Mouse (Mus musculus): ENCODE data around the gene Zfp607b. TPM values are rescaled to one million over a fixed set of nuclear protein-coding genes. Genes with fewer than 3 reads are reported as not detected.

Gene Zfp607b
- polyA plus RNA-seq, 1 experiment from 2014 or later: 10.1 TPM

DNA sequence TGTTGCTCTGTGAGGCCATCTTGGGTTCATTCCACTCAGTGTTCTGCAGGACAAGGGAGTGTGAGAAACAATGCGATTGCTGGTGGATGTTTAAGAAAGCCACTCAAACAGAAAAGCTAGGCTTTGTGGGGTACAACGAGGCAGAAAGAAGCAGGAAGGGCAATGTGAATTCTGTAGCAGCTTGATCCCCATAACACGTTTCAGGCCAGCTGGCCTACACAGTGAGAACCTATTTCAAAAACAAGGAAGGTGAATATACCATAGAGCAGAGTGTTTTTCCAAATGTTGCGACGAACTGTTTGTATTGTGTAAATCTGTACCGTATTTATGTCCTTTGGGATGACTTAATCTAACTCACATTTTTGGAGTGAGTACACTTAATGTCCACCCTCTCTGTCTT, 43.4 kb downstream of the Zfp607b start:
- H3K4me3 ChIP-seq (replicated peaks): peak overlapping the region; percentile 66
- WGBS: 55% methylated on average over 6 of the region's 6 CpGs
- H3K4me2 ChIP-seq: peak overlapping the region; percentile 71
- H3K9me3 ChIP-seq (replicated peaks): no peaks in the 10 kb centered on the region
- H3K27ac ChIP-seq (replicated peaks): peak overlapping the region; percentile 94
- peak overlapping the region; percentile 91 for H3K9ac ChIP-seq (replicated peaks)
- no peaks in the 10 kb centered on the region for H3K27me3 ChIP-seq (replicated peaks)
- H3K4me1 ChIP-seq: peaks cover 41% of the 10 kb centered on the region
- H3K36me3 ChIP-seq: no peaks in the 10 kb centered on the region
- ATAC-seq (ENCODE audit: low FRiP score): no peak

DNA sequence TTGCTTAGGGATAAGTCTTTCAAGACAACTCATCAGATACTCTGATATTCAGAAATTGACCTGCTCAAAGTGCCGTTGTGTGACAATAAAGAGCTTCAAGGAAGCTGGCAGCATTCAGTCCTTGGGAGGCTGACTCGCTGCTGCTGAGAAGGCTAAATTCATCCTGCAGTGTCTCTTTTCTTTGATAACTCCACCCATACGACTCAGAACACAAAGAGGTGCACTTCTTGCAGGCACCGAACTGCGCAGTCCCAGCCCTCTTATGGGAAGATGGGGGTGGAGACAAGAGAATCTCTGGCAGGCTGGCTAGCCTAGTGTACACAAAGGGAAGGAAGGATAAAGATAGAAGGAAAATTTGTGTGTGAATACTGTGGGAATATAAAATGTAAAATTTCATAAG, 46.3 kb downstream of the Zfp607b start:
- ATAC-seq (ENCODE audit: low FRiP score): no peak
- Histone ChIP-seq H3K27me3 (replicated peaks) (no peaks in the 10 kb centered on the region), H3K4me1 (peaks cover 41% of the 10 kb centered on the region), H3K9me3 (replicated peaks) (no peaks in the 10 kb centered on the region), H3K4me3 (replicated peaks) (0 out of 2 replicates have a peak overlapping the region, but pooled peaks have one; percentile 2), H3K36me3 (peaks cover 21% of the 10 kb centered on the region), H3K9ac (replicated peaks) (no peak overlapping the region; the same call in 1 of the 2 replicates), H3K4me2 (peak overlapping the region; percentile 38), H3K27ac (replicated peaks) (peak overlapping the region; percentile 35)
- 12% methylated on average over 5 of the region's 5 CpGs for WGBS

Other genes starting within 250 kb of the Zfp607b start
- gene Sptbn4, start 241.7 kb upstream of the Zfp607b start, polyA plus RNA-seq (2015; fragmentation: Nextera tagmentation; extraction: Ambion mirVana): 3.7 TPM in 2 replicates
- gene Blvrb, start 241.4 kb upstream of the Zfp607b start, polyA plus RNA-seq (2015; fragmentation: Nextera tagmentation; extraction: Ambion mirVana): 24.5 and 26.1 TPM in 2 replicates
- 8.8 and 11.0 TPM in 2 replicates for gene Sertad3, start 215.6 kb upstream of the Zfp607b start, polyA plus RNA-seq (2015; fragmentation: Nextera tagmentation; extraction: Ambion mirVana)
- 11.6 and 15.8 TPM in 2 replicates for gene Sertad1, start 202.4 kb upstream of the Zfp607b start, polyA plus RNA-seq (2015; fragmentation: Nextera tagmentation; extraction: Ambion mirVana)
- 2.0 and 2.4 TPM in 2 replicates for gene Prx, start 190.0 kb upstream of the Zfp607b start, polyA plus RNA-seq (2015; fragmentation: Nextera tagmentation; extraction: Ambion mirVana)
- gene Hipk4, start 166.1 kb upstream of the Zfp607b start, polyA plus RNA-seq (2015; fragmentation: Nextera tagmentation; extraction: Ambion mirVana): 1.5 and 2.1 TPM in 2 replicates
- 187 and 191 TPM in 2 replicates for gene Pld3, start 136.1 kb upstream of the Zfp607b start, polyA plus RNA-seq (2015; fragmentation: Nextera tagmentation; extraction: Ambion mirVana)
- 32.6 and 33.9 TPM in 2 replicates for gene 2310022A10Rik, start 136.1 kb upstream of the Zfp607b start, polyA plus RNA-seq (2015; fragmentation: Nextera tagmentation; extraction: Ambion mirVana)
- 52.0 and 59.7 TPM in 2 replicates for gene Akt2, start 97.8 kb upstream of the Zfp607b start, polyA plus RNA-seq (2015; fragmentation: Nextera tagmentation; extraction: Ambion mirVana)
- gene Ttc9b, start 35.4 kb upstream of the Zfp607b start, polyA plus RNA-seq (2015; fragmentation: Nextera tagmentation; extraction: Ambion mirVana): 78.0 and 99.5 TPM in 2 replicates
- gene Map3k10, start 14.7 kb upstream of the Zfp607b start, polyA plus RNA-seq (2015; fragmentation: Nextera tagmentation; extraction: Ambion mirVana): 15.3 and 21.0 TPM in 2 replicates
- gene Zfp60, start 42.0 kb downstream of the Zfp607b start, polyA plus RNA-seq (2015; fragmentation: Nextera tagmentation; extraction: Ambion mirVana): 81.5 and 89.4 TPM in 2 replicates
- 2.0 and 2.1 TPM in 2 replicates for gene Zfp626, start 117.9 kb downstream of the Zfp607b start, polyA plus RNA-seq (2015; fragmentation: Nextera tagmentation; extraction: Ambion mirVana)
- gene Zfp59, start 149.3 kb downstream of the Zfp607b start, polyA plus RNA-seq (2015; fragmentation: Nextera tagmentation; extraction: Ambion mirVana): 9.0 and 9.7 TPM in 2 replicates
- 1.1 and 1.8 TPM in 2 replicates for gene Zfp607a, start 168.2 kb downstream of the Zfp607b start, polyA plus RNA-seq (2015; fragmentation: Nextera tagmentation; extraction: Ambion mirVana)
- 11.3 and 12.4 TPM in 2 replicates for gene Zfp974, start 240.1 kb downstream of the Zfp607b start, polyA plus RNA-seq (2015; fragmentation: Nextera tagmentation; extraction: Ambion mirVana)

Data from neural tube, embryonic 15.5 days (tissue).